Mouse (Mus musculus) CH12.LX (cell line): ENCODE measurements at regions not wholly inside any gene's neighbourhood (a gene's known extent, or its start where the extent isn't known, plus 50 kb on each side); places are given as distances from the start of the nearest gene placed in this dataset.

Experiments
- DNase-seq: peaks from one replicate; pipeline ENCODE4 v3.0.0-alpha.2; 2013; ENCODE audit errors: extremely low read depth
- H3K27ac ChIP-seq: 2 replicates; pipeline ENCODE4 v1.5.1; 2012; ENCODE audit warnings: low read depth, mild to moderate bottlenecking, control low read depth, moderate library complexity; ENCODE audit not compliant: insufficient read depth
- H3K27me3 ChIP-seq: replicated peaks from 2 replicates; pipeline ENCODE3; 2012; ENCODE audit warnings: inconsistent platforms
- H3K36me3 ChIP-seq, 2 experiments: replicated peaks in 1 of 2; 2 replicates each; pipeline versions ENCODE3 to v1.6.1; 2012; ENCODE audit warnings: inconsistent platforms in 1 of 2, low read length in 1 of 2, mild to moderate bottlenecking in 1 of 2, mixed read lengths in 1 of 2, moderate library complexity in 1 of 2; ENCODE audit not compliant: control insufficient read depth in 1 of 2, insufficient read depth in 1 of 2
- H3K4me1 ChIP-seq, 2 experiments: 2 replicates each; pipeline ENCODE4 v1.6.1; 2012; ENCODE audit warnings: inconsistent platforms in 1 of 2, moderate library complexity in 1 of 2; ENCODE audit not compliant: insufficient read depth in 2 of 2, control insufficient read depth in 1 of 2
- H3K4me2 ChIP-seq: 2 replicates; pipeline ENCODE4 v1.6.1; 2012; ENCODE audit warnings: low read depth, mild to moderate bottlenecking, control low read depth; ENCODE audit not compliant: poor library complexity, insufficient read depth, severe bottlenecking
- H3K4me3 ChIP-seq, 3 experiments: fragments of 150-350 bp in 1 of 3; sonication (generic) in 1 of 3; replicated peaks in 1 of 3; 2 replicates each; pipeline versions ENCODE3 to v1.5.1; 2011 to 2012; ENCODE audit warnings: low read depth in 2 of 3, low read length in 2 of 3, mild to moderate bottlenecking in 2 of 3, moderate library complexity in 2 of 3, control low read depth in 1 of 3, improper control_type of control experiment in 1 of 3, inconsistent platforms in 1 of 3, mixed read lengths in 1 of 3; ENCODE audit not compliant: poor library complexity in 1 of 3
- H3K79me2 ChIP-seq: replicated peaks from 2 replicates; pipeline ENCODE4 v1.6.1; 2012; ENCODE audit warnings: mild to moderate bottlenecking, moderate library complexity; ENCODE audit not compliant: control insufficient read depth, poor library complexity, insufficient read depth, severe bottlenecking; ENCODE audit errors: extremely low read depth
- H3K9ac ChIP-seq: 2 replicates; pipeline ENCODE4 v1.6.1; 2012; ENCODE audit warnings: low read depth, mild to moderate bottlenecking, control low read depth, moderate library complexity; ENCODE audit not compliant: insufficient read depth
- H3K9me3 ChIP-seq: replicated peaks from 2 replicates; pipeline ENCODE3; 2012; ENCODE audit warnings: low read length, inconsistent platforms, mixed read lengths
- BHLHE40 ChIP-seq: IDR thresholded peaks from 2 replicates; pipeline ENCODE4 v1.6.1; 2011; ENCODE audit warnings: mild to moderate bottlenecking, low read depth, low read length, improper control_type of control experiment
- CHD1 ChIP-seq: IDR thresholded peaks from 2 replicates; pipeline ENCODE4 v1.6.1; 2012; ENCODE audit warnings: low read depth, low read length, improper control_type of control experiment, inconsistent platforms
- CTCF ChIP-seq, 2 experiments: IDR thresholded peaks in 1 of 2; conservative IDR thresholded peaks in 1 of 2; 2 replicates each; pipeline ENCODE4 v1.5.1; 2011 to 2012; ENCODE audit warnings: low read depth in 2 of 2, low read length in 2 of 2, improper control_type of control experiment in 1 of 2, inconsistent platforms in 1 of 2, mild to moderate bottlenecking in 1 of 2, moderate library complexity in 1 of 2
- EP300 ChIP-seq: IDR thresholded peaks from 2 replicates; pipeline ENCODE4 v1.6.1; 2011; ENCODE audit warnings: low read length, improper control_type of control experiment
- IRF4 ChIP-seq: IDR thresholded peaks from 2 replicates; pipeline ENCODE4 v1.6.1; 2014; ENCODE audit warnings: low read depth, mild to moderate bottlenecking, inconsistent platforms, low read length, improper control_type of control experiment
- JUN ChIP-seq: IDR thresholded peaks from 2 replicates; pipeline ENCODE4 v1.6.1; 2011; ENCODE audit warnings: low read depth, mild to moderate bottlenecking, low read length, improper control_type of control experiment, moderate library complexity; ENCODE audit not compliant: insufficient read depth
- MAX ChIP-seq: IDR thresholded peaks from 2 replicates; pipeline ENCODE4 v1.6.1; 2011; ENCODE audit warnings: low read length, improper control_type of control experiment
- MEF2A ChIP-seq: IDR thresholded peaks from 2 replicates; pipeline ENCODE4 v1.6.1; 2014; ENCODE audit warnings: low read depth, mild to moderate bottlenecking, inconsistent platforms, low read length, improper control_type of control experiment, borderline replicate concordance
- MXI1 ChIP-seq: IDR thresholded peaks from 2 replicates; pipeline ENCODE4 v1.6.1; 2011; ENCODE audit warnings: mild to moderate bottlenecking, low read depth, low read length, improper control_type of control experiment
- NELFE ChIP-seq: IDR thresholded peaks from 2 replicates; pipeline ENCODE4 v1.6.1; 2011; ENCODE audit warnings: low read depth, low read length, improper control_type of control experiment
- PAX5 ChIP-seq: IDR thresholded peaks from 2 replicates; pipeline ENCODE4 v1.6.1; 2012; ENCODE audit warnings: low read length, inconsistent platforms, mixed read lengths
- RAD21 ChIP-seq: IDR thresholded peaks from 2 replicates; pipeline ENCODE4 v1.6.1; 2011; ENCODE audit warnings: low read depth, mild to moderate bottlenecking, low read length, improper control_type of control experiment, moderate library complexity
- RCOR1 ChIP-seq: conservative IDR thresholded peaks from 2 replicates; pipeline ENCODE4 v1.6.1; 2012; ENCODE audit warnings: low read depth, mild to moderate bottlenecking, inconsistent platforms, low read length, improper control_type of control experiment
- TBP ChIP-seq: conservative IDR thresholded peaks from 2 replicates; pipeline ENCODE4 v1.6.1; 2011; ENCODE audit warnings: low read depth, low read length, improper control_type of control experiment
- USF2 ChIP-seq: conservative IDR thresholded peaks from 2 replicates; pipeline ENCODE4 v1.6.1; 2011; ENCODE audit warnings: low read depth, low read length, improper control_type of control experiment
- ZC3H11A ChIP-seq: IDR thresholded peaks from 2 replicates; pipeline ENCODE4 v1.6.1; 2012; ENCODE audit warnings: low read depth, mild to moderate bottlenecking, inconsistent platforms, low read length, improper control_type of control experiment
- dilution Hi-C: fragments of 300-500 bp; cut with MboI; formaldehyde crosslinking; loops from 2 replicates; pipeline ENCODE4 v1.14.3; 2020; ENCODE audit warnings: low sequenced_read_pairs; ENCODE audit not compliant: extremely low pct_unique_long_range_greater_than_20kb, extremely low pct_ligation_motif_present
- in situ Hi-C: fragments of 300-500 bp; cut with MboI; formaldehyde crosslinking; loops from 3 replicates; pipeline ENCODE4 v1.14.3; 2019; ENCODE audit warnings: low sequenced_read_pairs, low pct_ligation_motif_present, low pct_unique_long_range_greater_than_20kb, mixed read lengths

GRCm38 (mm10) chr12:16232828-16233227 is 377.9 kb downstream of the Lpin1 start:
- no peaks in the 10 kb centered on the region for H3K9me3 ChIP-seq
- in situ Hi-C loops (loop anchor here (25.0 kb wide), 1 partner anchor 304 kb away; no protein-coding TSS in a partner anchor), dilution Hi-C loops (no loop called here)
- TF ChIP-seq CTCF (conservative IDR thresholded peaks at IDR 0.05 in 1 of 2, IDR thresholded peaks at IDR 0.05 in 1 of 2; ENCODE audit: low read depth in 2 of 2, low read length in 2 of 2), result no peak
- no peak for TF ChIP-seq CHD1
- TF ChIP-seq ZC3H11A, result no peak
- TF ChIP-seq MAX, result no peak
- TF ChIP-seq BHLHE40, result no peak
- TF ChIP-seq JUN, result no peak
- TF ChIP-seq NELFE, result no peak
- H3K36me3 ChIP-seq, result no peaks in the 10 kb centered on the region
- no peak overlapping the region for H3K4me3 ChIP-seq
- H3K9ac ChIP-seq, result no peak overlapping the region
- peaks cover 0 to 16% of the 10 kb centered on the region in 2 experiments; a peak in 2 of 4 replicates for H3K4me1 ChIP-seq
- no peak overlapping the region for H3K4me2 ChIP-seq
- no peaks in the 10 kb centered on the region for H3K27me3 ChIP-seq
- H3K27ac ChIP-seq, result no peak overlapping the region
- H3K79me2 ChIP-seq, result no peaks in the 10 kb centered on the region
- DNase-seq, result no peak

DNA sequence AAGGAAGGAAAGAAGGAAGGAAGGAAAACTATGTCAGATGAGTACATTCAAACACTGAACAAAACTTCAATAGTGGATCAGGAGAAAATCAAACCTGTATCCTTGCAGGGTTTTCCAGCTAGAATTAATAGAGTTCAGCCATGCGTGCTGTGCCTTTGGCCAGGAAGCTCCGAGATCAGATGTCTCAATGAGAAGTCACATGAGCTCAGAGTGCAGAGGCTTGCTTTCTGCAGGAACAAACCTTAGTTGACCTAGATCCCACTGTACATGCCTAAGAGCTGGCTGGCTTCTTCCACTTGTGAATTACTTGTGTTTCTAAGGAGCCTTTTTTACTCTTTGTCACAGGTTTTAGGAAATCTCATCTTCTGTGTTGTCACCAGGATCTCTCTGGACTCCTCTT is 378.7 kb downstream of the Lpin1 start:
- Histone ChIP-seq H3K27me3 (no peaks in the 10 kb centered on the region), H3K4me2 (no peak overlapping the region), H3K36me3 (no peaks in the 10 kb centered on the region), H3K9me3 (no peaks in the 10 kb centered on the region), H3K4me1 (peaks cover 0 to 16% of the 10 kb centered on the region in 2 experiments; a peak in 2 of 4 replicates), H3K79me2 (no peaks in the 10 kb centered on the region), H3K27ac (no peak overlapping the region), H3K9ac (no peak overlapping the region), H3K4me3 (no peak overlapping the region)
- dilution Hi-C loops, result no loop called here
- in situ Hi-C loops, result loop anchor here (25.0 kb wide), 1 partner anchor 305 kb away; no protein-coding TSS in a partner anchor
- TF ChIP-seq JUN (no peak), MXI1 (no peak), PAX5 (no peak), MEF2A (no peak), TBP (no peak), RCOR1 (no peak), EP300 (no peak), RAD21 (no peak), IRF4 (no peak), USF2 (no peak)
- no peak for DNase-seq
